Mouse (Mus musculus) bone marrow macrophage, adult 2 months (primary cell): ENCODE results near the gene Tcf7l1.

ENCODE experiments used
- CTCF ChIP-seq: IDR thresholded peaks from 2 replicates; pipeline ENCODE4 v1.5.1; 2012; ENCODE audit warnings: low read depth, mild to moderate bottlenecking, low read length, moderate library complexity
- POLR2A ChIP-seq: IDR thresholded peaks from 2 replicates; pipeline ENCODE4 v1.6.1; 2012; ENCODE audit warnings: mild to moderate bottlenecking, low read depth, low read length, borderline replicate concordance

DNA sequence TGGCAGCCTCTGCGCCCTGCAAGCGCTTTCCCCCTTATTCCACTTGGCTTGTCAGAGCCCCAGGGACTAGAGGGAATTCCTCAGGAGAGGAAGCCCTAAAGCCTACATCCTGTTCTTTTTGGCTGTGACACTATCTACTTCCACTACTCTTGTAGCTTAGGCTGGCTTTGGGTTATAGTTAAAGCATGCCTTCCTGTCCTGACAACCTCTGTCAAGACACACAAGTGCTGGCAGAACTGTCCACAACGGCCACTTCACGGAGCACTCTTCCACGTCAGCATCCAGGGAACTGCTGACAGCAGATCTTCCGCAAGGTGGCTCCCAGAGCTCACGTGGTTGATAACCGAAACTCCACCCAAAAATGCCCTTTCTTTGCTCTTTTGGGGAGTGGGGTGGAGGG lies 117.9 kb downstream of the Tcf7l1 start:
- TF ChIP-seq POLR2A (no peak), CTCF (no peak)
